Mouse (Mus musculus) skeletal muscle tissue, adult 2 months (tissue): ENCODE data around the gene Dlk1.

Experiments
- DNase-seq: peaks from one replicate; pipeline ENCODE4 v3.0.0-alpha.2; 2012; ENCODE audit warnings: low read depth, low spot score

Gene Dlk1

GRCm38 (mm10) chr12:109452592-109452991 is at the start of gene Dlk1:
Dlk1 (plus strand) TSS chr12:109452823.
- DNase-seq = no peak

GRCm38 (mm10) chr12:109402943-109403342 is 49.7 kb upstream of the Dlk1 start:
- no peak for DNase-seq

GRCm38 (mm10) chr12:109403752-109404151 is 48.9 kb upstream of the Dlk1 start:
- no peak for DNase-seq

- DNase-seq = no peak
These were observed 46.6 kb upstream of the Dlk1 start for GRCm38 (mm10) chr12:109406018-109406417.

GRCm38 (mm10) chr12:109410723-109411122 is 41.9 kb upstream of the Dlk1 start:
- no peak for DNase-seq

- DNase-seq = no peak
These were observed 41.2 kb upstream of the Dlk1 start for GRCm38 (mm10) chr12:109411172-109412070.

GRCm38 (mm10) chr12:109412071-109412440 is 40.6 kb upstream of the Dlk1 start:
- no peak for DNase-seq

GRCm38 (mm10) chr12:109412675-109413074 is 39.9 kb upstream of the Dlk1 start:
- no peak for DNase-seq

GRCm38 (mm10) chr12:109413321-109413720 is 39.3 kb upstream of the Dlk1 start:
- no peak for DNase-seq

GRCm38 (mm10) chr12:109416681-109417080 is 35.9 kb upstream of the Dlk1 start:
- DNase-seq = no peak

- no peak for DNase-seq
These were observed 35.0 kb upstream of the Dlk1 start for GRCm38 (mm10) chr12:109417476-109418201.

- DNase-seq = no peak
These were observed 32.6 kb upstream of the Dlk1 start for GRCm38 (mm10) chr12:109420006-109420405.

GRCm38 (mm10) chr12:109423163-109423562 is 29.5 kb upstream of the Dlk1 start:
- DNase-seq = no peak

GRCm38 (mm10) chr12:109423716-109424429 is 28.8 kb upstream of the Dlk1 start:
- DNase-seq = no peak

GRCm38 (mm10) chr12:109424753-109425332 is 27.8 kb upstream of the Dlk1 start:
- no peak for DNase-seq

- DNase-seq = no peak
These were observed 26.6 kb upstream of the Dlk1 start for GRCm38 (mm10) chr12:109425982-109426381.

GRCm38 (mm10) chr12:109432475-109433130 is 20.0 kb upstream of the Dlk1 start:
- no peak for DNase-seq

GRCm38 (mm10) chr12:109436367-109436807 is 16.2 kb upstream of the Dlk1 start:
- peak; percentile 75 for DNase-seq

- DNase-seq = no peak
These were observed 15.8 kb upstream of the Dlk1 start for GRCm38 (mm10) chr12:109436852-109437251.

GRCm38 (mm10) chr12:109437559-109438350 is 14.9 kb upstream of the Dlk1 start:
- DNase-seq = peak; percentile 37
